24 mouse cellular contexts compared by ENCODE assay signal in genomic region chr9:42926564-42926963, GRCm38 (mm10). TPM values are rescaled to one million over a fixed set of nuclear protein-coding genes. Genes with fewer than 3 reads are reported as not detected.
DNase-seq lines count a peak whose midpoint lies in the region; ATAC-seq and TF ChIP-seq lines count a peak whose summit lies in the region.
"Had no signal": no experiment of that assay in that cellular context is flagged by ENCODE, and none has a peak within 500 bp of the region (broad histone marks: within the 10 kb centered on the region; RNA-seq: fewer than 3 reads in every experiment).

No protein-coding gene starts in this region.

- H3K4me3 ChIP-seq in intestine, embryonic 14.5 days (ENCODE audit: low read depth, low read length), result no peak overlapping the region
- no peak overlapping the region for H3K4me3 ChIP-seq in intestine, embryonic 16.5 days (ENCODE audit: low read length)
- no peak overlapping the region for H3K4me3 ChIP-seq in intestine, embryonic 15.5 days (replicated peaks)
- H3K4me3 ChIP-seq in intestine, postnatal 0 days (ENCODE audit: low read depth, low read length), result no peak overlapping the region

- 64% methylated on average over 6 of the region's 6 CpGs for WGBS in intestine, embryonic 14.5 days
- 59% methylated on average over 6 of the region's 6 CpGs for WGBS in intestine, embryonic 16.5 days
- 68% methylated on average over 6 of the region's 6 CpGs for WGBS in intestine, embryonic 15.5 days
- WGBS in intestine, postnatal 0 days, result 45% methylated on average over 6 of the region's 6 CpGs

- ATAC-seq in intestine, embryonic 14.5 days (replicated peaks; ENCODE audit: low FRiP score, low TSS enrichment, low read depth), result peak; percentile 61; the same call in 1 of the 2 replicates
- ATAC-seq in intestine, embryonic 16.5 days, result no peak
- ATAC-seq in intestine, embryonic 15.5 days, result 0 out of 2 replicates have a peak, but pooled peaks have one; percentile 39
- ATAC-seq in intestine, postnatal 0 days, result 0 out of 2 replicates have a peak, but pooled peaks have one; percentile 38
- ATAC-seq: activated CD4-positive, CD25-positive, alpha-beta regulatory T cell, adult 4 months; CD4-positive, CD25-positive, alpha-beta regulatory T cell, adult 4 months; Patski had no signal

- no peak for DNase-seq in intestine, embryonic 14.5 days (ENCODE audit: low spot score)
- peak; percentile 78 for DNase-seq in testis, postnatal 14 days (ENCODE audit: low spot score)
- no peak for DNase-seq in testis, postnatal 10 days (ENCODE audit: low spot score)
- DNase-seq in heart, postnatal 4 days, result no peak
- no peak for DNase-seq in urinary bladder, postnatal 10 days (ENCODE audit: low spot score)
- DNase-seq: adrenal gland, adult 2 months; adrenal gland, adult 8-10 months; adrenal gland, postnatal 10 days; adrenal gland, postnatal 14 days; adrenal gland, postnatal 25 days; adrenal gland, postnatal 36 days; B cell, adult 2 months; cerebellum, adult 11 months; cerebellum, adult 11-12 months had no signal

- H3K9me3 ChIP-seq in intestine, embryonic 14.5 days (ENCODE audit: control insufficient read depth, low read length), result no peaks in the 10 kb centered on the region; the same call in 1 of the 2 replicates
- H3K9me3 ChIP-seq in intestine, embryonic 16.5 days (ENCODE audit: control insufficient read depth, low read length), result no peaks in the 10 kb centered on the region
- H3K9me3 ChIP-seq in intestine, embryonic 15.5 days, result no peaks in the 10 kb centered on the region
- H3K9me3 ChIP-seq in intestine, postnatal 0 days (ENCODE audit: control insufficient read depth), result no peaks in the 10 kb centered on the region
- H3K9me3 ChIP-seq: G1E had no signal

- H3K36me3 ChIP-seq in intestine, embryonic 14.5 days (ENCODE audit: control insufficient read depth, insufficient read depth, low read length), result no peaks in the 10 kb centered on the region
- H3K36me3 ChIP-seq in intestine, embryonic 16.5 days (ENCODE audit: control insufficient read depth, insufficient read depth, low read length), result no peaks in the 10 kb centered on the region
- H3K36me3 ChIP-seq in intestine, embryonic 15.5 days, result no peaks in the 10 kb centered on the region
- no peaks in the 10 kb centered on the region for H3K36me3 ChIP-seq in intestine, postnatal 0 days (ENCODE audit: control insufficient read depth, insufficient read depth)
- H3K36me3 ChIP-seq: G1E had no signal

- no peak overlapping the region for H3K27ac ChIP-seq in intestine, embryonic 14.5 days (ENCODE audit: low read depth)
- no peak overlapping the region for H3K27ac ChIP-seq in intestine, embryonic 16.5 days (ENCODE audit: low read length)
- H3K27ac ChIP-seq in intestine, embryonic 15.5 days, result no peak overlapping the region
- no peak overlapping the region for H3K27ac ChIP-seq in intestine, postnatal 0 days (ENCODE audit: low read depth, low read length)

- H3K4me1 ChIP-seq in intestine, embryonic 14.5 days (replicated peaks; ENCODE audit: control insufficient read depth, insufficient read depth, low read length), result peaks cover 6% of the 10 kb centered on the region; the same call in 1 of the 2 replicates
- peaks cover 9% of the 10 kb centered on the region; the same call in 1 of the 2 replicates for H3K4me1 ChIP-seq in intestine, embryonic 16.5 days (ENCODE audit: control insufficient read depth, insufficient read depth, low read length)
- H3K4me1 ChIP-seq in intestine, embryonic 15.5 days (replicated peaks), result peaks cover 15% of the 10 kb centered on the region; the same call in 1 of the 2 replicates
- no peaks in the 10 kb centered on the region for H3K4me1 ChIP-seq in intestine, postnatal 0 days (replicated peaks; ENCODE audit: control insufficient read depth, insufficient read depth, low read length)

- H3K9ac ChIP-seq in intestine, embryonic 14.5 days (ENCODE audit: low read length), result no peak overlapping the region
- H3K9ac ChIP-seq in intestine, embryonic 16.5 days (ENCODE audit: low read depth, low read length), result no peak overlapping the region
- H3K9ac ChIP-seq in intestine, embryonic 15.5 days, result no peak overlapping the region
- no peak overlapping the region for H3K9ac ChIP-seq in intestine, postnatal 0 days (ENCODE audit: low read depth, low read length)

- no peaks in the 10 kb centered on the region for H3K27me3 ChIP-seq in intestine, embryonic 14.5 days (replicated peaks; ENCODE audit: control insufficient read depth, insufficient read depth, low read length)
- H3K27me3 ChIP-seq in intestine, embryonic 16.5 days (replicated peaks; ENCODE audit: control insufficient read depth, insufficient read depth, low read length), result no peaks in the 10 kb centered on the region
- H3K27me3 ChIP-seq in intestine, embryonic 15.5 days (replicated peaks), result no peaks in the 10 kb centered on the region
- H3K27me3 ChIP-seq in intestine, postnatal 0 days (replicated peaks; ENCODE audit: control insufficient read depth, insufficient read depth, low read length), result no peaks in the 10 kb centered on the region

- TF ChIP-seq CTCF in intestine, postnatal 0 days (IDR thresholded peaks at IDR 0.05; ENCODE audit: low read depth), result no peak

- no peak overlapping the region for H3K4me2 ChIP-seq in intestine, embryonic 14.5 days (ENCODE audit: low read length)
- no peak overlapping the region for H3K4me2 ChIP-seq in intestine, embryonic 16.5 days (ENCODE audit: low read depth, low read length)
- no peak overlapping the region for H3K4me2 ChIP-seq in intestine, embryonic 15.5 days (replicated peaks)
- no peak overlapping the region for H3K4me2 ChIP-seq in intestine, postnatal 0 days (replicated peaks; ENCODE audit: low read depth)

RNA-seq across cellular contexts. Expression of gene Grik4, which starts 17.7 kb away (rescaled TPM):
- polyA plus RNA-seq in intestine, embryonic 14.5 days (2014; fragmentation: Nextera tagmentation; extraction: Ambion mirVana), result 1.3 and 1.8 TPM in 2 replicates
- polyA plus RNA-seq in intestine, embryonic 16.5 days (2015; fragmentation: Nextera tagmentation; extraction: Ambion mirVana), result 1.1 TPM in 2 replicates
- 1.7 and 1.8 TPM in 2 replicates for polyA plus RNA-seq in intestine, embryonic 15.5 days (2015; fragmentation: Nextera tagmentation; extraction: Ambion mirVana)
- polyA plus RNA-seq in intestine, postnatal 0 days (2015; fragmentation: Nextera tagmentation; extraction: Ambion mirVana), result 0.63 and 0.68 TPM in 2 replicates
- under 1 TPM in 1 of 2 experiments, not detected in 1; 0.10 TPM for total RNA-seq in heart, postnatal 4 days (2021)
- total RNA-seq: CH12.LX, MEL had no signal
- polyA plus RNA-seq: C2C12; CD4-positive, CD25-positive, alpha-beta regulatory T cell, adult 4 months; G1E had no signal
